Mouse (Mus musculus) hindbrain, embryonic 15.5 days (tissue): ENCODE results near the gene Gabrb1. TPM values are rescaled to one million over a fixed set of nuclear protein-coding genes. Genes with fewer than 3 reads are reported as not detected.

Experiments used
- ATAC-seq: fragments of 200-750 bp; cut with Nextera tagmentation; 2 replicates; pipeline ENCODE4 v1.8.0; 2017; ENCODE audit warnings: low read depth, moderate number of reproducible peaks, moderate TSS enrichment; ENCODE audit not compliant: low FRiP score
- H3K27ac ChIP-seq: fragments of 300-500 bp; sonication (generic); replicated peaks from 2 replicates; pipeline ENCODE4 v1.5.1; 2015; ENCODE audit warnings: mild to moderate bottlenecking, inconsistent platforms
- H3K27me3 ChIP-seq: fragments of 300-500 bp; sonication (generic); 2 replicates; pipeline ENCODE4 v1.6.1; 2015; ENCODE audit warnings: control low read depth, inconsistent platforms
- H3K36me3 ChIP-seq: fragments of 300-500 bp; sonication (generic); 2 replicates; pipeline ENCODE4 v1.6.1; 2015; ENCODE audit warnings: control low read depth, inconsistent platforms
- H3K4me1 ChIP-seq: fragments of 300-500 bp; sonication (generic); replicated peaks from 2 replicates; pipeline ENCODE4 v1.6.1; 2015; ENCODE audit warnings: control low read depth, inconsistent platforms
- H3K4me2 ChIP-seq: fragments of 300-500 bp; sonication (generic); 2 replicates; pipeline ENCODE4 v1.6.1; 2015; ENCODE audit warnings: moderate library complexity, mild to moderate bottlenecking, inconsistent platforms
- H3K4me3 ChIP-seq: fragments of 300-500 bp; sonication (generic); 2 replicates; pipeline ENCODE4 v1.5.1; 2015; ENCODE audit warnings: mild to moderate bottlenecking, inconsistent platforms
- H3K9ac ChIP-seq: fragments of 300-500 bp; sonication (generic); 2 replicates; pipeline ENCODE4 v1.6.1; 2015; ENCODE audit warnings: inconsistent platforms
- H3K9me3 ChIP-seq: fragments of 300-500 bp; sonication (generic); 2 replicates; pipeline ENCODE4 v1.6.1; 2016; ENCODE audit warnings: control low read depth, inconsistent platforms
- WGBS: fragments of 180-500 bp; shearing (Covaris S2); methylation state at CpG from one replicate; pipeline ENCODE4 v1.1.7; 2015; 5-methylcytosine and 5-hydroxymethylcytosine counted together
- polyA plus RNA-seq: library from polyadenylated mRNA; unstranded; fragments of >200 nt; fragmentation: Nextera tagmentation; extraction: Ambion mirVana; gene quantifications from 2 replicates; pipeline ENCODE4 v1.2.1, GENCODE M21; 2015

Gene Gabrb1
- polyA plus RNA-seq, 1 experiment from 2014 or later, result 32.0 TPM

DNA sequence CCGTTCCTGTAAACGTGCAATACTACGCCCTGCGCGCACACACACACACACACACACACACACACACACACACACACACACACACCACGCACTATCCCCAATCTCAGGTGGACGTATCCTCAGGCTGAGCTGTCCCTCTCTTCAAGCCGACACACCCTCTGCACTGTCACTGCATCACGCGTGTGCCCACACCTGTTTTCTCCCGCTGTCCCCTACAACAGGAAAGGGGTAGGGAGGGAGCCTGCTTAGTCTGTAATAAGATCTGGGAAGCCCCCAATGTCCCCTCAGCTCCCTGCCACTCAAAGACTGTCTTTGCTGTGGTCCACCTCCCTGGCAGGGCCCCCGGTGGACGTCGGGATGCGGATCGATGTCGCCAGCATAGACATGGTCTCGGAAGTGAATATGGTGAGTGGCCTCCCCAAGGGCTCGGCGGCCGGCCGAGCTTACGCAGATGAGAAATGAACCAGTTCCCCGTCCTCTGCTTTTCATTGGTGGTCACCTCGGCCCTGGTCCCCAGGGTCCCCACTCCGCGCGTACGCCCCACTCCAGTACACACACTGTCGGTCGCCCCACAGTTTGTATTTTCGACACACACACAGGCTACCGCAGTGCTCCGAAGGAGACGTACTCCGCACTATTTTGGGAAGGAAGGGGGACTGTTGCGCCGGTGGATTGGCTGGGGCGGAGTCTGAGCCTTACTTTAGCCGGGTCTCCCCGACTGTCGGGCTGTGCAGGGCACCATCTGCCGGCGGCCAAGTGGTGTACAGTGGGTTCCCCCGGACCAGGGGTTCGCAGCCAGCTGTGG, 42.8 kb downstream of the Gabrb1 start:
- Histone ChIP-seq H3K27me3 (no peaks in the 10 kb centered on the region), H3K4me3 (peak overlapping the region; percentile 62), H3K27ac (peak overlapping the region; percentile 71), H3K9ac (peak overlapping the region; percentile 66), H3K36me3 (no peaks in the 10 kb centered on the region), H3K4me1 (peaks cover 12% of the 10 kb centered on the region; the same call in 1 of the 2 replicates), H3K4me2 (peak overlapping the region; percentile 91), H3K9me3 (no peaks in the 10 kb centered on the region)
- ATAC-seq, result peak; percentile 93
- WGBS, result under 1% methylated on average over 46 of the region's 46 CpGs

GRCm38 (mm10) chr5:71701273-71701614, 43.3 kb downstream of the Gabrb1 start:
- H3K4me1 ChIP-seq, result peaks cover 12% of the 10 kb centered on the region; the same call in 1 of the 2 replicates
- peak; percentile 62; the same call in 1 of the 2 replicates for ATAC-seq
- peak overlapping the region; percentile 66 for H3K9ac ChIP-seq
- H3K9me3 ChIP-seq, result no peaks in the 10 kb centered on the region
- peak overlapping the region; percentile 62 for H3K4me3 ChIP-seq
- H3K27ac ChIP-seq, result peak overlapping the region; percentile 71
- 1% methylated on average over 6 of the region's 6 CpGs for WGBS
- peak overlapping the region; percentile 91 for H3K4me2 ChIP-seq
- H3K27me3 ChIP-seq, result no peaks in the 10 kb centered on the region
- no peaks in the 10 kb centered on the region for H3K36me3 ChIP-seq

DNA sequence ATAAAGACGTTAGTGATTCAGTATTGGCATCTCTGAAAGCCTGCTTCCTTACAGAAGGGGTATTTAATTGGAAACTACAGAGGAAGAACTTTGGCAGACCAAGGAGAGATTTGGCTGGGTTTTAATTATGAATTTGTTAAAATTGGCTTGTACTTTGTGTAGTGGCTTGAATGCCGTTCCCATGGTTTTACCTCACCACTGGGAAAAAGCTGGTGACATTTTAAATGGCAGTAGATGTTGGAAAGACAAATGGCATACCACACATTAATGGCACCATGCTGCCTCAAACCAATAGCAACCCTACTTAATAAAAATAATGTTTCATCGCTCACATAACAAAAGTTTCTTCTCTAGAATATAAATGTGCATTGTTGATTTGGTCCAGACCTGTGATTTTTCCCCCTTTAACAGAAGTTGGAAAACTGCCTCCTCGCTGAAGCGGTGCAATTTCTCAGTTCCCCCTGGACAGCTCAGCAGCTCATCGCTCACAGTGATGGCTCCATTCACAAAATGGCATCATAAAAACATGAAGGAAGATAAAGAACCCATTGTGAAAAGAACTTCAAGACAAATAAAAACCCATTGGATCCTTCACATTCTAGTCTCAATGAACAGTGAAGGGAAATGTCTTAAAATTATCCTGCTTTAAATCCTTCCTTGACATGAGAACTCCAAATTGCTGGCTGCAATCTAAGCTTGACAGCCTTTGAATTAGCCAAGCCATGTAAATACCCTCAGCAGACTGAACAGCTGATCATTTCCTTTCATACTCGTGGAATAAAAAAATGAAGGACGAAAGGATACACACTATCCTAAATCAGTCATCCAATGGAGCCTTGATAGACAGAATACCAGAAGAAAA, 75.2 kb downstream of the Gabrb1 start:
- no peak overlapping the region for H3K4me2 ChIP-seq
- ATAC-seq, result peak; percentile 83
- H3K9me3 ChIP-seq, result no peaks in the 10 kb centered on the region
- no peaks in the 10 kb centered on the region for H3K36me3 ChIP-seq
- no peak overlapping the region for H3K9ac ChIP-seq
- no peak overlapping the region for H3K4me3 ChIP-seq
- WGBS, result 61% methylated on average over 8 of the region's 8 CpGs
- no peaks in the 10 kb centered on the region for H3K4me1 ChIP-seq
- H3K27me3 ChIP-seq, result no peaks in the 10 kb centered on the region
- H3K27ac ChIP-seq, result 0 out of 2 replicates have a peak overlapping the region, but pooled peaks have one; percentile 38

DNA sequence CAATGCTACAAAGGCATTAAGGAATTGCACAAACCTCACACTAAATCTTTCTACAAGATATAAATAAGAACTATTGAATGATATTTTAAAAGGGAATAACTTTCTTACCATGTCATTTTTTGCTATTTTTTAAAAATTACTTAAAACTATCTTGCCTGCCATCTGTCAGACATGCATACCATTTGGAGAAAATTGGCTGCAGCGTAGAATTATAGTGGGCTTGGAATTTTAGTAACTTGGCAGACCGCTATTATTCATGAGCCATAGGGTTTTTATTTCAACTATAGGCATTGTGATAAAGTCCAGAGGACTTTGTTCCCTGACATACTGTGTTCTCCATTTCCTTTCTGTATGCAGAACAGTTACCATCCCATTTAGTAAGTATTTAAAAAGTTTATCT, 89.5 kb downstream of the Gabrb1 start:
- no peaks in the 10 kb centered on the region for H3K27me3 ChIP-seq
- 83% methylated on average over 2 of the region's 2 CpGs for WGBS
- H3K4me1 ChIP-seq, result no peaks in the 10 kb centered on the region
- no peak overlapping the region for H3K27ac ChIP-seq
- H3K4me2 ChIP-seq, result no peak overlapping the region
- no peak overlapping the region for H3K9ac ChIP-seq
- H3K36me3 ChIP-seq, result no peaks in the 10 kb centered on the region
- no peak overlapping the region for H3K4me3 ChIP-seq
- no peak for ATAC-seq
- no peaks in the 10 kb centered on the region for H3K9me3 ChIP-seq

DNA sequence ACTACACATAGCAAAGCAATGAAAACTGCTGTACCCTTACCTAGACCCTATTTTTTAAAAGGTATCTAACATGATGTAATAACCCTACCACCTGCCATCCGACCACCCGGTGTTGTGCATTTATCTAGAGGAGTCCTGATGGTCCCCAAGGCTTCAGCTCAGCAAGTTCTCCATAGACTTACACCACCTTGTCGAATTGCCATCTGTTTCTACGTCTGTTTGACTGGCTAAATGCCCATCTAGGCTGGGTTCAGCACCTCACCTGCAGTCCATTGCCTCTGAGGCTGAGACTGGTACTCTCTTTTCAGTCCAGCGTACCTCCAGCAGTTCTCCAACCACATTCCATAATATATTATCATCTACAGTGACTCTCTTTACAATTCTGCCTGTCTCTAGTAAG, 96.1 kb downstream of the Gabrb1 start:
- 84% methylated on average over 5 of the region's 5 CpGs for WGBS
- Histone ChIP-seq H3K9me3 (no peaks in the 10 kb centered on the region), H3K4me2 (no peak overlapping the region), H3K9ac (no peak overlapping the region), H3K27me3 (no peaks in the 10 kb centered on the region), H3K27ac (no peak overlapping the region), H3K4me3 (no peak overlapping the region), H3K4me1 (no peaks in the 10 kb centered on the region), H3K36me3 (no peaks in the 10 kb centered on the region)
- ATAC-seq, result no peak

- Histone ChIP-seq H3K27me3 (no peaks in the 10 kb centered on the region), H3K4me3 (no peak overlapping the region), H3K9me3 (no peaks in the 10 kb centered on the region), H3K4me2 (no peak overlapping the region), H3K36me3 (no peaks in the 10 kb centered on the region), H3K27ac (no peak overlapping the region), H3K9ac (no peak overlapping the region), H3K4me1 (no peaks in the 10 kb centered on the region)
- no peak for ATAC-seq
- 95% methylated on average over 6 of the region's 6 CpGs for WGBS
Measured at GRCm38 (mm10) chr5:71761105-71761504, 103.2 kb downstream of the Gabrb1 start.

DNA sequence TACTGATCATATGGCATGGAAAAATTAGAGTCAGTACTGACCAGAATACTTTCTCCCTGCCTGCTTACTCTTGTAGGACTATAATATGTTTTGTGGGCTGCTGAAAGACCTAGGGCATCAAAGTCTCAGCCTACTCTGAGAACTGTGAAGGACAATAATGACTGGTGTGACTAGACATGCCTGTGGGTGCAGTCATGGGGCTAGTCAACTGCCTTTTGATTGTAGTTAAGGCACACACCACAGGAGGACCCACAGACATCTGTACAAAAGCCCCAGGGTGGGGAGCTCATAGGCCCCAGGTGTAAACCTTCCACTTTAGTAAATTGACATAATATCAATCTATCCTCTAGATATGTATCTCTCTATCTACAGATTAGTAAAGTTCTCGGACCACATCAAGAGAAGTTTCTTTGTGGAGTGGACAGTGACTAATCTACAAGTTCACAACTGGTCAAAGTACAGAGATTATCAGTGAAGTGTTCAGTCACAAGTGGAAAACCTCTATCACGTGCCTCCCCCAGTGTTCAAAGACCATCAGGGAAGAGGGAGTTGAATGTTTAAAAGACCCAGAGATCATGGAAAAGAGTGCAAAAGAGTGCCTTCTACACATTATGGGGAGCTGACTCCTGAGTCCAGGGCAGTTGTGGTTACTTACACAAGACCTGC, 123.7 kb downstream of the Gabrb1 start:
- Histone ChIP-seq H3K9me3 (no peaks in the 10 kb centered on the region), H3K27me3 (no peaks in the 10 kb centered on the region), H3K27ac (no peak overlapping the region), H3K4me2 (no peak overlapping the region), H3K4me1 (no peaks in the 10 kb centered on the region), H3K9ac (no peak overlapping the region), H3K4me3 (no peak overlapping the region), H3K36me3 (no peaks in the 10 kb centered on the region)
- no peak for ATAC-seq
- 94% methylated on average over 2 of the region's 2 CpGs for WGBS

- 68% methylated on average over 1 of the region's 1 CpGs for WGBS
- no peak for ATAC-seq
Measured at GRCm38 (mm10) chr5:71822862-71823261, 164.9 kb downstream of the Gabrb1 start.

GRCm38 (mm10) chr5:71828342-71828741, 170.4 kb downstream of the Gabrb1 start:
- no peak overlapping the region for H3K27ac ChIP-seq
- ATAC-seq, result no peak

More at GRCm38 (mm10) chr5:71822862-71823261, 164.9 kb downstream of the Gabrb1 start:
- H3K27ac ChIP-seq, result no peak overlapping the region
- H3K4me2 ChIP-seq, result no peak overlapping the region
- no peaks in the 10 kb centered on the region for H3K9me3 ChIP-seq
- H3K4me1 ChIP-seq, result no peaks in the 10 kb centered on the region
- H3K36me3 ChIP-seq, result no peaks in the 10 kb centered on the region
- no peak overlapping the region for H3K9ac ChIP-seq
- no peak overlapping the region for H3K4me3 ChIP-seq
- no peaks in the 10 kb centered on the region for H3K27me3 ChIP-seq

DNA sequence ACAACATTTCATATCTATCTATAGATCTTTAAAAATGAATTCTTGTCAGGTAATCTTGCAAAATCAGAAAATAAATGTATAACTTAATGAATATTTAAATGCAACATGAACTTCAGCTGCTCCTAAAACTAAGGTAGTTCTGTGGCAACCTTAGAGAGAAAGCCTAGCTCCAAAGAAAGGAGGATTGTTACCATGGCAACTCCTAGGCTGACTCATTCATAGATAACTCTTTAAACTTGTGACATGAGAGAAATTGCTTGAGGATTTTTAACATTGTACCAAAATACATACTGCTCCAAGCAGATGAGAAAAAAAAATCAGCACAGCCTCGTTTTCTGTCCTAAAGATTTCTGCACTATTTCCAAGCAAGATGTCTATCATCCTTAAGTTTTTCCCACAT, 171.1 kb downstream of the Gabrb1 start:
- 49% methylated on average over 1 of the region's 1 CpGs for WGBS
- no peak for ATAC-seq
- Histone ChIP-seq H3K27me3 (no peaks in the 10 kb centered on the region), H3K27ac (no peak overlapping the region), H3K9ac (no peak overlapping the region), H3K4me1 (no peaks in the 10 kb centered on the region), H3K9me3 (no peaks in the 10 kb centered on the region), H3K4me3 (no peak overlapping the region), H3K36me3 (no peaks in the 10 kb centered on the region), H3K4me2 (no peak overlapping the region)

More at GRCm38 (mm10) chr5:71828342-71828741, 170.4 kb downstream of the Gabrb1 start:
- H3K4me3 ChIP-seq, result no peak overlapping the region
- H3K36me3 ChIP-seq, result no peaks in the 10 kb centered on the region
- no peaks in the 10 kb centered on the region for H3K27me3 ChIP-seq
- no peaks in the 10 kb centered on the region for H3K9me3 ChIP-seq
- no peak overlapping the region for H3K4me2 ChIP-seq
- H3K9ac ChIP-seq, result no peak overlapping the region
- no peaks in the 10 kb centered on the region for H3K4me1 ChIP-seq

GRCm38 (mm10) chr5:71830342-71830741, 172.4 kb downstream of the Gabrb1 start:
- WGBS, result 89% methylated on average over 2 of the region's 2 CpGs
- no peaks in the 10 kb centered on the region for H3K27me3 ChIP-seq
- no peak overlapping the region for H3K9ac ChIP-seq
- no peaks in the 10 kb centered on the region for H3K36me3 ChIP-seq
- H3K27ac ChIP-seq, result no peak overlapping the region
- H3K4me3 ChIP-seq, result no peak overlapping the region
- H3K9me3 ChIP-seq, result no peaks in the 10 kb centered on the region
- H3K4me2 ChIP-seq, result no peak overlapping the region
- no peaks in the 10 kb centered on the region for H3K4me1 ChIP-seq
- ATAC-seq, result no peak

DNA sequence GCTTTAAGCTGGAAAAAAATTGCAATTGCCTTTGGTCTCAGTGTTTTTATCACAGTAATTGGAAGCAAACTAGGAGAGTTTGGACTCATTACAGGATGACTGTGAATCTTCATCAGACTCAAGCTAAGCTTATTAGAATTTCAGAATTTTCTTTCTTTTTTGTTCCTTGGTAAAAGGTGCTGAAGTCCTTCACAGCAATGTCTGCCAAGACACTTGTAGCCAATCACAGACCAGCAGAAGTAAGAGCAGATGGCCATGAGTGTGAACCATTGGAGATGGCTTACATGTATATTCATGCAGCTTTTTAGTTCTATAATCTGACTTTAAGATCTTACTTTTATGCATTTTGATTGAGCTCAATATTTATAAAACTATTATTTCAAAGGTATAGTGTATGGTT, 184.3 kb downstream of the Gabrb1 start:
- Histone ChIP-seq H3K9me3 (no peaks in the 10 kb centered on the region), H3K27me3 (no peaks in the 10 kb centered on the region), H3K9ac (no peak overlapping the region), H3K36me3 (no peaks in the 10 kb centered on the region), H3K4me2 (no peak overlapping the region), H3K27ac (no peak overlapping the region), H3K4me1 (no peaks in the 10 kb centered on the region), H3K4me3 (no peak overlapping the region)
- no peak for ATAC-seq
